Mouse (Mus musculus): Measurements from ENCODE around the gene Elane. TPM values are rescaled to one million over a fixed set of nuclear protein-coding genes. Genes with fewer than 3 reads are reported as not detected.
A peak's percentile ranks its signal among the peaks of the same experiment; 100 is the strongest.
"Not testable (repeated sequence)": the region's sequence is repeated elsewhere in the genome, so short reads cannot be mapped to it uniquely, and the experiment has no call there.

The Elane gene
- polyA plus RNA-seq, 1 experiment from 2014 or later, result not detected

- WGBS, result 20% methylated on average over 22 of the region's 22 CpGs
- Histone ChIP-seq H3K4me3 (ENCODE audit: low read depth, low read length) (no peak overlapping the region), H3K27ac (ENCODE audit: low read depth) (no peak overlapping the region), H3K4me2 (ENCODE audit: low read length) (no peak overlapping the region), H3K9me3 (ENCODE audit: control insufficient read depth, low read length) (no peaks in the 10 kb centered on the region), H3K4me1 (replicated peaks; ENCODE audit: control insufficient read depth, insufficient read depth, low read length) (peaks cover 13% of the 10 kb centered on the region; the same call in 1 of the 2 replicates), H3K36me3 (ENCODE audit: control insufficient read depth, insufficient read depth, low read length) (no peaks in the 10 kb centered on the region), H3K27me3 (replicated peaks; ENCODE audit: control insufficient read depth, insufficient read depth, low read length) (no peaks in the 10 kb centered on the region), H3K9ac (ENCODE audit: low read length) (no peak overlapping the region)
- DNase-seq (ENCODE audit: low spot score) (peak; percentile 87), ATAC-seq (replicated peaks; ENCODE audit: low FRiP score, low TSS enrichment, low read depth) (0 out of 2 replicates have a peak, but pooled peaks have one; percentile 7)
Measured at GRCm38 (mm10) chr10:79883297-79884084, 2.6 kb upstream of the Elane start.

GRCm38 (mm10) chr10:79884446-79884845 lies 1.6 kb upstream of the Elane start:
- H3K27ac ChIP-seq (ENCODE audit: low read depth), result no peak overlapping the region

GRCm38 (mm10) chr10:79884938-79885337 lies 1.1 kb upstream of the Elane start:
- not testable (repeated sequence) for H3K9ac ChIP-seq (ENCODE audit: low read length); H3K4me2 ChIP-seq (ENCODE audit: low read length); H3K36me3 ChIP-seq (ENCODE audit: control insufficient read depth, insufficient read depth, low read length); DNase-seq (ENCODE audit: low spot score); H3K4me3 ChIP-seq (ENCODE audit: low read depth, low read length); ATAC-seq (replicated peaks; ENCODE audit: low FRiP score, low TSS enrichment, low read depth); H3K27ac ChIP-seq (ENCODE audit: low read depth); H3K9me3 ChIP-seq (ENCODE audit: control insufficient read depth, low read length); H3K27me3 ChIP-seq (replicated peaks; ENCODE audit: control insufficient read depth, insufficient read depth, low read length)
- peaks cover 13% of the 10 kb centered on the region; the same call in 1 of the 2 replicates for H3K4me1 ChIP-seq (replicated peaks; ENCODE audit: control insufficient read depth, insufficient read depth, low read length)
- 52% methylated on average over 2 of the region's 3 CpGs for WGBS

More at GRCm38 (mm10) chr10:79884446-79884845, 1.6 kb upstream of the Elane start:
- Histone ChIP-seq H3K4me1 (replicated peaks; ENCODE audit: control insufficient read depth, insufficient read depth, low read length) (peaks cover 13% of the 10 kb centered on the region; the same call in 1 of the 2 replicates), H3K4me2 (ENCODE audit: low read length) (no peak overlapping the region), H3K9me3 (ENCODE audit: control insufficient read depth, low read length) (no peaks in the 10 kb centered on the region), H3K27me3 (replicated peaks; ENCODE audit: control insufficient read depth, insufficient read depth, low read length) (no peaks in the 10 kb centered on the region), H3K9ac (ENCODE audit: low read length) (no peak overlapping the region), H3K4me3 (ENCODE audit: low read depth, low read length) (no peak overlapping the region), H3K36me3 (ENCODE audit: control insufficient read depth, insufficient read depth, low read length) (no peaks in the 10 kb centered on the region)
- no peak for DNase-seq (ENCODE audit: low spot score)
- 67% methylated on average over 4 of the region's 4 CpGs for WGBS
- no peak for ATAC-seq (replicated peaks; ENCODE audit: low FRiP score, low TSS enrichment, low read depth)

- Histone ChIP-seq H3K27me3 (replicated peaks; ENCODE audit: control insufficient read depth, insufficient read depth, low read length) (no peaks in the 10 kb centered on the region), H3K36me3 (ENCODE audit: control insufficient read depth, insufficient read depth, low read length) (no peaks in the 10 kb centered on the region), H3K9ac (ENCODE audit: low read length) (no peak overlapping the region), H3K27ac (ENCODE audit: low read depth) (no peak overlapping the region), H3K9me3 (ENCODE audit: control insufficient read depth, low read length) (no peaks in the 10 kb centered on the region), H3K4me1 (replicated peaks; ENCODE audit: control insufficient read depth, insufficient read depth, low read length) (peaks cover 11% of the 10 kb centered on the region; the same call in 1 of the 2 replicates), H3K4me2 (ENCODE audit: low read length) (no peak overlapping the region), H3K4me3 (ENCODE audit: low read depth, low read length) (no peak overlapping the region)
- ATAC-seq (replicated peaks; ENCODE audit: low FRiP score, low TSS enrichment, low read depth), result no peak
- 72% methylated on average over 8 of the region's 8 CpGs for WGBS
- no peak for DNase-seq (ENCODE audit: low spot score)
Measured at GRCm38 (mm10) chr10:79886611-79887010, 564 bp downstream of the Elane start.

GRCm38 (mm10) chr10:79889386-79889785 lies 3.3 kb downstream of the Elane start:
- no peak overlapping the region for H3K27ac ChIP-seq (ENCODE audit: low read depth)
- no peaks in the 10 kb centered on the region for H3K9me3 ChIP-seq (ENCODE audit: control insufficient read depth, low read length)
- H3K4me3 ChIP-seq (ENCODE audit: low read depth, low read length), result no peak overlapping the region
- H3K36me3 ChIP-seq (ENCODE audit: control insufficient read depth, insufficient read depth, low read length), result no peaks in the 10 kb centered on the region
- ATAC-seq (replicated peaks; ENCODE audit: low FRiP score, low TSS enrichment, low read depth) (no peak), DNase-seq (ENCODE audit: low spot score) (no peak)
- H3K9ac ChIP-seq (ENCODE audit: low read length), result no peak overlapping the region
- no peaks in the 10 kb centered on the region for H3K27me3 ChIP-seq (replicated peaks; ENCODE audit: control insufficient read depth, insufficient read depth, low read length)
- H3K4me2 ChIP-seq (ENCODE audit: low read length), result no peak overlapping the region
- WGBS, result 44% methylated on average over 2 of the region's 2 CpGs
- H3K4me1 ChIP-seq (replicated peaks; ENCODE audit: control insufficient read depth, insufficient read depth, low read length), result no peaks in the 10 kb centered on the region

- H3K27ac ChIP-seq (ENCODE audit: low read depth), result no peak within 1 kb of the TSS
Measured at GRCm38 (mm10) chr10:79890670-79891069, 4.6 kb downstream of the Elane start, which contains the start of gene Cfd. Gene Cfd, plus strand, starts transcription at chr10:79890853.

GRCm38 (mm10) chr10:79892451-79893118 lies 6.5 kb downstream of the Elane start:
- not testable (repeated sequence) for H3K4me3 ChIP-seq (ENCODE audit: low read depth, low read length); H3K4me2 ChIP-seq (ENCODE audit: low read length); H3K9ac ChIP-seq (ENCODE audit: low read length); H3K4me1 ChIP-seq (replicated peaks; ENCODE audit: control insufficient read depth, insufficient read depth, low read length); ATAC-seq (replicated peaks; ENCODE audit: low FRiP score, low TSS enrichment, low read depth); H3K27me3 ChIP-seq (replicated peaks; ENCODE audit: control insufficient read depth, insufficient read depth, low read length); H3K9me3 ChIP-seq (ENCODE audit: control insufficient read depth, low read length); H3K27ac ChIP-seq (ENCODE audit: low read depth)
- 46% methylated on average over 22 of the region's 22 CpGs for WGBS
- DNase-seq (ENCODE audit: low spot score), result peak; percentile 93
- peaks cover 22% of the 10 kb centered on the region for H3K36me3 ChIP-seq (ENCODE audit: control insufficient read depth, insufficient read depth, low read length)

More at GRCm38 (mm10) chr10:79890670-79891069, 4.6 kb downstream of the Elane start, which contains the start of gene Cfd:
- 41% methylated on average over 5 of the region's 5 CpGs for WGBS
- H3K9me3 ChIP-seq (ENCODE audit: control insufficient read depth, low read length), result no peaks in the 10 kb centered on the region
- no peak within 1 kb of the TSS for H3K9ac ChIP-seq (ENCODE audit: low read length)
- H3K4me3 ChIP-seq (ENCODE audit: low read depth, low read length), result no peak within 1 kb of the TSS
- no peak for ATAC-seq (replicated peaks; ENCODE audit: low FRiP score, low TSS enrichment, low read depth)
- no peaks in the 10 kb centered on the region for H3K27me3 ChIP-seq (replicated peaks; ENCODE audit: control insufficient read depth, insufficient read depth, low read length)
- no peak within 1 kb of the TSS for H3K4me2 ChIP-seq (ENCODE audit: low read length)
- H3K36me3 ChIP-seq (ENCODE audit: control insufficient read depth, insufficient read depth, low read length), result peaks cover 7% of the 10 kb centered on the region; the same call in 1 of the 2 replicates
- DNase-seq (ENCODE audit: low spot score), result no peak
- no peaks in the 10 kb centered on the region for H3K4me1 ChIP-seq (replicated peaks; ENCODE audit: control insufficient read depth, insufficient read depth, low read length)

- H3K4me2 ChIP-seq (ENCODE audit: low read length), result no peak overlapping the region
- H3K27me3 ChIP-seq (replicated peaks; ENCODE audit: control insufficient read depth, insufficient read depth, low read length), result no peaks in the 10 kb centered on the region
- peaks cover 45% of the 10 kb centered on the region for H3K36me3 ChIP-seq (ENCODE audit: control insufficient read depth, insufficient read depth, low read length)
- H3K9ac ChIP-seq (ENCODE audit: low read length), result no peak overlapping the region
- H3K4me3 ChIP-seq (ENCODE audit: low read depth, low read length), result no peak overlapping the region
- 89% methylated on average over 16 of the region's 16 CpGs for WGBS
- DNase-seq (ENCODE audit: low spot score) (no peak), ATAC-seq (replicated peaks; ENCODE audit: low FRiP score, low TSS enrichment, low read depth) (no peak)
- no peaks in the 10 kb centered on the region for H3K9me3 ChIP-seq (ENCODE audit: control insufficient read depth, low read length)
- no peak overlapping the region for H3K27ac ChIP-seq (ENCODE audit: low read depth)
- peaks cover 6% of the 10 kb centered on the region; the same call in 1 of the 2 replicates for H3K4me1 ChIP-seq (replicated peaks; ENCODE audit: control insufficient read depth, insufficient read depth, low read length)
Measured at GRCm38 (mm10) chr10:79896306-79896705, 10.3 kb downstream of the Elane start.

Measured in intestine, embryonic 14.5 days (tissue).